Mouse (Mus musculus) T-helper 17 cell (primary cell): ENCODE data around the gene Nrde2.

Source experiments
- in situ Hi-C, 2 experiments: fragments of 300-600 bp; cut with MboI, MseI; formaldehyde crosslinking; loops; 1 replicate in 1 of 2; 2 replicates in 1 of 2; pipeline ENCODE4 v1.15.1; 2025; ENCODE audit warnings: high pct_unique_total_duplicates in 2 of 2

Nrde2 gene

GRCm38 (mm10) chr12:100126968-100127865, 32.2 kb downstream of the Nrde2 start:
- in situ Hi-C loops, result no loop called here

- in situ Hi-C loops, result no loop called here
These were observed 34.3 kb downstream of the Nrde2 start for GRCm38 (mm10) chr12:100124913-100125798.

DNA sequence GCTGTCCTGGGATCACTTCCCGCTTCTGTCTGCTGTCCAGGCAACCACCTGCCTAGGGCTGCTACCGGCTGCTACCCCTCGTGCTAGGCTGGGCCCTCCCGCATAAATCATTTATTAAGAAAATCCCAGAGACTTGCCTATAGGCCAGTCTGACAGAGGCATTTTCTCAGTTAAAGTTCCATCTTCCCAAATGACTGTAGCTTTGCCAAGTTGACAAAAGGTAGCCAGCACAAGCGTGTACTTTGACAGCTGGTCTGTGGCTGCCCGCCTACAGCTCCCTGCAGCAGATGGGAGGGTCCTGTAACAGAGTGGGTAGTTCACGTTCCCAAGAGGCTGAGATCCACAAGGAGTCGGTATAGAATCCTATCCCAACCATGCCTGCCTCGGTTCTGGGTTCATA, 36.0 kb downstream of the Nrde2 start:
- in situ Hi-C loops, result no loop called here

DNA sequence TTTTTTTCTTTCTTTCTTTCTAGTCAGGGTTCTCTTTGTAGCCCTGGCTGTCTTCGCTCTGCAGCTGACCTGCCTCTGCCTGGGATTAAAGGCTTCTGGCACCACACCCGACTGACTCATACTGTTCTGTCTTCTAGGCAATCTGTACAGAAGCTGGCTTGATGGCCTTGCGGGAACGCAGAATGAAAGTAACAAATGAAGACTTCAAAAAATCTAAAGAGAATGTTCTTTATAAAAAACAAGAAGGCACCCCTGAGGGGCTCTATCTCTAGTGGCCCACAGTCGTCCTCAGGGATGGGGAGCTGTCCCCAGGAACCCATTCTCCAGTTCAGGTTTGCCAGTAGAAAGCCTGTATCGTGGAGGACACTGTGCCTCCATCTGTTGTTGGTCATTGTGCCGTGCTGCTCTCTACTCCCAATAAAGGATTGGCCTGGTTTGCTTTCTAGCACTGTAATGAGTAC, 36.5 kb downstream of the Nrde2 start:
- in situ Hi-C loops, result no loop called here

DNA sequence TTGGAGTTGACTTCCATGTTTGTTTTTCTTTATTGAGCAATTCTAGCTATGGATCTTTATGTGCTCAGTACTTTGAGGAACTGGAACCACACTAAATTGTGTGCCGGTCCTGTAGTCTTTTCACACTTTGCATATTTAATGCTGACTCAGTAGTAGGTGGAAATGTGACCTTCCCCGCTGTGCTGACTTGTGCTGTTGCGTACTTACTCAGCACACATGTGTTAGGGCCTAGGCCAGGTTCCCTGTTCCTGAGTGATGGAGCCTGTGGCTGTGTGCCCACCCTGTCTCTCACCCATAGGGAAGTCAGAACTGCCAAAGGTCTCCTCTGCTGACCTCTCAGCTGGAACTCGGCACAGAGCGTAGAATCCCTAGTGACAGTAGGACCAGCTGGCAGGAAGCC, 43.5 kb downstream of the Nrde2 start:
- in situ Hi-C loops, result no loop called here

DNA sequence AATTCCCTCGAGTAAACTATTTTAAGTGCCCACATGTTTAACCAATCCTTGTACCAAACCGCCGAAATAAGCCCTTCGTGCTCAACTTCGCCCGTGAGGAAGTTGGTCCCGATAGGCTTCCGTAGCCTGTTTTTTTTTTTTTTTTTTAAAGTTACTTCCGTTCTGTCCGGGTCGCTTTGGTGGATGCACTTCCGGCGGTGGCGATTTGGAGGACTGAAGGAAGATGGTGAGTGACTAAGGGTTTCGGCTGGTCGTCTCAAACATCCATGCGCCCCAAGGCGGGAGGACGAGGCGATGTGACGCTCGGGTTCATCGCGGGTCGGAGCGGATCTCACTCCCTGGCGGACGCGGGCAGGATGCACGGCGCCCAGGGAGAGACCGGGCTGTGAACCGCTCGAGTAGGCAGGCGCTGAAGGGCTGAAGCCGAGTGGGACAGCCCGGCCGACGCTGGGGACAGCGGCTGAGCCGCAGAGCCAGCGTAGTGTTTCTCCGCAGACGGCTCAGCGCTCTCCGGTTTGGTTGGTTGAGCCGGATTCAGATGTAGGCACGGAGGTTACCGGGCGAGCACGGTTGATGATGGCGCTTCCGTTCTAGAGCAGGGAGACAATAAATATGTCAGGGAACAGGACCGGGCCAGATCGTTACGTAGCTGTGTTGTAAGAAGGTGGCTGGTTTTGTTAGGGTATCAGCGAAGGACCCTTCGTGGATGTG, 49.3 kb downstream of the Nrde2 start, which contains the start of gene Psmc1:
Gene Psmc1 (plus strand): TSS at position 169 of the 711 bp plus-strand sequence.
- in situ Hi-C loops, result loop anchor here (5.0 to 10.0 kb wide), 3 partner anchors 145 to 1025 kb away; partner anchors contain the start of genes Kcnk13 (in 2 of the 2) and Foxn3 (in 1 of the 2)

DNA sequence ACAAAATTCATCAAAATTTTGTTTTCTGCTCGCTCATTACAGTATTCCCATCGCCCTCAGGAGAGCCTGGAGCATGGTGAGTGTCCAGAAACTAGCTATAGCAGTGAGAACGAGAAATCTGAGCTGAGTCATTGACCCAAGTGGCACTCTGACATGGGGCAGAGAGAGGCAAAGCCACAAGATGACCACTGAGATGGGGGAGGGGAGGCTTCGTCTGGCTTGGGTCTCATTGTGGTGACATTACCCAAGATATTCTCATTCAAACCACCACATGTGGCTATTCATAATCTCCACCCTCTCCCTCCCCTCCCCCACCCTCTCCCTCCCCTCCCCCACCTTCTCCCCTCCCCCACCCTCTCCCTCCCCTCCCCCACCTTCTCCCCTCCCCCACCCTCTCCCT, 52.0 kb downstream of the Nrde2 start:
- in situ Hi-C loops, result loop anchor here (10.0 kb wide), 2 partner anchors 143 to 1023 kb away; partner anchors contain the start of gene Kcnk13 (in 2 of the 2)

- in situ Hi-C loops, result loop anchor here (10.0 kb wide), 2 partner anchors 142 to 1022 kb away; partner anchors contain the start of gene Kcnk13 (in 2 of the 2)
These were observed 53.1 kb downstream of the Nrde2 start for GRCm38 (mm10) chr12:100106275-100106895.

- in situ Hi-C loops, result loop anchor here (10.0 kb wide), 2 partner anchors 140 to 1020 kb away; partner anchors contain the start of gene Kcnk13 (in 2 of the 2)
These were observed 54.9 kb downstream of the Nrde2 start for GRCm38 (mm10) chr12:100104530-100104929.

DNA sequence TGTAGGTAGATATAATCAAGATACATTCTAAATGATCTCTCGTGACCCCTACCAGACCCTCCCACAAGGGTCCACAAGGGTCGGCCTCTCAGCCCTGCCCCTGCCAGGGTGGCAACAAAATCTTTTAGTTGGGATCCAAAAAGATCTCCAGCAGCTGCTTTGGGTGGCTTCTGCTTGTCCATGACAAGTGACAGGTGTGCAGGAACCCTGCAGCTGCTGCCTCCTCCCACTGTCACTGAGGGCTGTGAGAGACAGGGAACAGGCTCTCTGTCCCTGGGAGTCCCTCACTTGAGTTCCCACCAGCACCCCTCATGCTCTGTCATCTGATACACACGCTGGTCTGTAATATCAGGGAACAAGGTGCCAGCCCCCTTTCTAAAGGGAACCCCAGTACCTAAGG, 57.8 kb downstream of the Nrde2 start:
- in situ Hi-C loops, result loop anchor here (10.0 kb wide), 2 partner anchors 137 to 1017 kb away; partner anchors contain the start of gene Kcnk13 (in 2 of the 2)

DNA sequence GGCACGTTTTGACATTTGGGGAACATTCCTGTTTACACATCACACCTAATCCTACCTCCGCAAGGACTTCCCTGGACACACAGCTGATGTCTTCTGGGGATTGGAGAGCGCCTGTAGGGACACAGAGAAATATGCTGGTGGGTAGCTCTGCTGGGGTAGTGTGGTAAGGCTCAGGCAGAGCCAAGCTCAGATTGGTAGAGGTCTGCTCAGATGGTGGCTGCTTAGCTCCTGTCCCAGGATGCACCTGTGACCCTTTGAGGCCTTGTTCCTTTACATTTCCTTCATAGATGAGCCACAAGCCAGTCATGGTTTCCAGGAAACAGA, 58.8 kb downstream of the Nrde2 start:
- in situ Hi-C loops, result loop anchor here (10.0 kb wide), 2 partner anchors 136 to 1016 kb away; partner anchors contain the start of gene Kcnk13 (in 2 of the 2)

- in situ Hi-C loops, result loop anchor here (10.0 kb wide), 2 partner anchors 135 to 1015 kb away; partner anchors contain the start of gene Kcnk13 (in 2 of the 2)
These were observed 59.3 kb downstream of the Nrde2 start for GRCm38 (mm10) chr12:100099971-100100706.

DNA sequence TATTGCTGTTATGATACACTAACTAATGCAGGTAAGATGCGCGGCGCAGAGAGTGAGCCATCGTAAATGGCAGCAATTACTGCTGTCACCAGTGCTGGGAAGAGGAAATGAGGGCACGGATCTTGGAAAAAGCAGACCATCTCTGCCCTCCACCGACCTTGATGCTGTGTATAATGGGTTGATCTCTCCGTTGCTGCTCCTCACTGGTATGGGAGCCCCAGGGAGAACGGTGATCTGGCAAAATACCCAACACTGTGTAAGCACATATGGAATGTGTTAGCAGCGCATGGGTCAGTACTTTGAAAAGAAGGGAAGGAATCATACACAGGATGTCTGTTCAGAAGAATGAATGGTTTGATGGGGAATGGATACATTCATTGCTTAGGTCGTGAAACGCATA, 66.4 kb downstream of the Nrde2 start:
- in situ Hi-C loops, result loop anchor here in 1 of 2 experiments (5.0 kb wide), 1 partner anchor 106 kb away; no protein-coding TSS in a partner anchor

DNA sequence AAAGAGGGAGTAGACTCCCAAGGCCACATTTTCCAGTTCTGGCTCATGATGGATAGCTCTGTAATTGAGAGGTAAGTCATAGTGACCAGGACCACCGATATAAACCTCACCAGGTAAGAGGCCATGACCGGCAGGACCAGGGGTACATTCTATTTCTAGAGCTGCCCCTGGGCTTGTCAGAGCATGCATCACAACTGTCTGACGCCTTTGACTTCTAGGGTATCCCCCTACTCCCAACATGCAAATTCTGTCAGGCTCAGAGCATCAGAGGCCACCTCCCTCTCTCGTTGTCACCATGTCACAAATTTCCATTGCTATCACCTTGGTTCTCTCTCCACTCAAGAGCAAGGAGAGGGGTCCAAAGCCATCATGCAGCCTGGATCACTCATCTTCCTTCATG, 68.7 kb downstream of the Nrde2 start:
- in situ Hi-C loops, result loop anchor here in 1 of 2 experiments (5.0 kb wide), 1 partner anchor 103 kb away; no protein-coding TSS in a partner anchor

GRCm38 (mm10) chr12:100089265-100089664, 70.2 kb downstream of the Nrde2 start:
- in situ Hi-C loops, result no loop called here

GRCm38 (mm10) chr12:100088026-100088425, 71.4 kb downstream of the Nrde2 start:
- in situ Hi-C loops, result no loop called here

- in situ Hi-C loops, result no loop called here
These were observed 79.7 kb downstream of the Nrde2 start for GRCm38 (mm10) chr12:100079636-100080286.

GRCm38 (mm10) chr12:100075715-100076114, 83.7 kb downstream of the Nrde2 start:
- in situ Hi-C loops, result no loop called here
